Mouse (Mus musculus) adrenal gland, postnatal 25 days (tissue): ENCODE data around the gene Ino80d. TPM values are rescaled to one million over a fixed set of nuclear protein-coding genes. Genes with fewer than 3 reads are reported as not detected.
A peak's percentile ranks its signal among the peaks of the same experiment; 100 is the strongest.
"Not testable (repeated sequence)": the region's sequence is repeated elsewhere in the genome, so short reads cannot be mapped to it uniquely, and the experiment has no call there.

Experiments
- DNase-seq: peaks from one replicate; pipeline ENCODE4 v3.0.0; 2021; ENCODE audit warnings: mixed read lengths
- long read RNA-seq: library from polyadenylated mRNA; stranded (forward); transcript quantifications from one replicate; pipeline ENCODE4 v2.0.0, GENCODE M21; 2021
- total RNA-seq: library from RNA; stranded (reverse); gene quantifications from 2 replicates; pipeline ENCODE4 v1.2.3, GENCODE M21; 2021

Gene Ino80d
- total RNA-seq = 30.2 and 36.2 TPM in 2 replicates
- long read RNA-seq, partial matches to known transcripts = 0 of 34 reads
- long read RNA-seq, other reads (novel, unspliced or antisense) = 33 of 34 reads

- peak; percentile 73 for DNase-seq
Measured at GRCm38 (mm10) chr1:63114136-63114781, at the start of gene Ino80d. TSS of gene Ino80d (minus strand) at chr1:63114667.

GRCm38 (mm10) chr1:63140231-63140630 lies 25.8 kb upstream of the Ino80d start:
- DNase-seq = no peak

DNA sequence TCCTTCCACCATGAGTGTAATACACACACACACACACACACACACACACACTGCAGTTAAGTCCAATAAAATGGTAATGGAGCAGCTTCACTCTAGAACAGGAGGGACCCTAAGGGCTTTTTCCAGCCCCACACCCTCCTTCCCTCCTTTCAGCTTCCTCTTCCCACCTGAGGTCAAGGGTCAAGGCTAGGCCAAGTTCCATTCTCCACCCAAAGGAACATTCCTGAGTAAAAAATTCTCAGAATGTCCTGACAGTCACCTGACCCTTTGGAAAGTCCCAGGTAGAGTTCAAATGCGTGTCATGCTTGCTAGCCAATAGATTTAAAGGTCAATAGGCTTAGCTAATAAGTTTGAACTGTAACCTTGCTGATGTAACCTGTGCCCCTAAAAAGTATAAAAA lies 24.1 kb upstream of the Ino80d start:
- not testable (repeated sequence) for DNase-seq

DNA sequence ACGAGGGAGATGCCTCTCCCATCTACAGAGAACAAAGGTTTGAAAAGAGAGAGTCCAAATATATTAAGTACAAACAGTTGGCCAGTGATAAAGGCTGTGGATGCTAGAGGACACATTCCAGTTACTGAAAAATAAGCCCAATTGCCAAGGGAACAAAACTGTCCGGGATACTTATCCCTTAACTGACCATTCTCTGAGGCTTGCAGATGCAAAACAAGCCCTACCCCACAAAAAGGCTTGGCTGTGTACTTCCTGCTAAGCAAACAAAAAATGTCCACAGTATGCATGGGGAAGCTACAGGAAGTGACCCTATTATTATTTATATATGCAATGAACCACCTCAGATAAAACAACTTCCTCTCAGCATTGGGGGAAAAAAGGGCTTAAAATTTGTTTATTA lies 23.5 kb upstream of the Ino80d start:
- no peak for DNase-seq

DNA sequence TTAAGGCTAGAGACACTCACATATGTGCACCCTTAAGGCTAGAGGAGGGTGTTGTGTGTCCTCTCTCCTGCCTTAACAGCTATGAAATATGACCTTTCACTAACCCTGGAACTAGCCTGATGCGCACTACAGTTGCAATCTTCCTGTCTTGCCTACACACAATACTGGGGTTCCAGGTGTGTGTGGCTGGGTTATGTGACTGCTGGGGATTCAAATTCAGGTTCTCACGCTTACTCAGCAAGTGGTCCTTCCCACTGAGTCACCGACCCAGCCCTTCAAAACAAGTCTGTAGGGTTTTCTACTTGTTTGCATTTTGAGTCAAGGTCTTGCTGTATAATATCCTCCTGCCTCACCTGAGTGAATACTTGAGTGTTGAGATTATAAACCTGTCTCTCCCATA lies 20.1 kb upstream of the Ino80d start:
- DNase-seq = no peak

DNA sequence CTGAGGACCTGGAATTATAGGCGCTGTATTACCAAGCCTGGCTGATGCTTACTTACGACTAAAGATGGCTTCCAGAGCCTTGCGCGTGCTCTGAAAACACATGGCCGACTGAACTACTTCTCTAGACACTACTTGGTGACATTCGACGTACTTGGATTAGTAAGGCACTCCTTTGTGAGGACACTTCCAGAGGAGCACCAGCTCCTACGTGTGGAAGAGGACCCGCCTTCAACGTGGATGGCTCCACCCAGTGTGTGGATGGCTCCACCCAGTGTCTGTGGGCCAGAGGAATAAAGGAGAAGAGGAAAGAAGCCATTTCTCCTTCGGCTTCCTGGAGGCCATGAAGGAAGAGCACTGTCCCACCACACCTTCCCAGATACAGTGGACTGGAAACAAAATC lies 17.3 kb upstream of the Ino80d start:
- DNase-seq = no peak

GRCm38 (mm10) chr1:63130883-63131282 lies 16.4 kb upstream of the Ino80d start:
- DNase-seq = no peak

GRCm38 (mm10) chr1:63129857-63130690 lies 15.6 kb upstream of the Ino80d start:
- DNase-seq = no peak

DNA sequence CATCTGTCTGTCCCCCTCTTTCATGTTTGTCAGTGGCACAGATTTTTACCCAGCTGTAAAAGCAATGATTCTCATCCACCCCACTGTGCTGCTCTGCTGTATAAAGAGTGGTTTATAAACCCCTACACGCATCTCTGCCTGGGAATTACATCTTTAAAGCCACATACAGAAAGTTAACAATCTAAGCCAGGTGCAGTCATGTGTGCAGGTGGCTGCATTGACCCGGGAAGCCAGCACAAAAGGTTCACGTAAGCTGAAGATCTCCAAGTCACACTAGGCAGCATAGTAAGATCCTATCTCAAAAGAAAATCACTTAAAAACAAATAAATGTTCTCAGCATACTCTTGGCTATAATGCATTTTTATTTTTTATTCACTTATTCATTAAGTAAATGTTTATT lies 14.8 kb upstream of the Ino80d start:
- no peak for DNase-seq

DNA sequence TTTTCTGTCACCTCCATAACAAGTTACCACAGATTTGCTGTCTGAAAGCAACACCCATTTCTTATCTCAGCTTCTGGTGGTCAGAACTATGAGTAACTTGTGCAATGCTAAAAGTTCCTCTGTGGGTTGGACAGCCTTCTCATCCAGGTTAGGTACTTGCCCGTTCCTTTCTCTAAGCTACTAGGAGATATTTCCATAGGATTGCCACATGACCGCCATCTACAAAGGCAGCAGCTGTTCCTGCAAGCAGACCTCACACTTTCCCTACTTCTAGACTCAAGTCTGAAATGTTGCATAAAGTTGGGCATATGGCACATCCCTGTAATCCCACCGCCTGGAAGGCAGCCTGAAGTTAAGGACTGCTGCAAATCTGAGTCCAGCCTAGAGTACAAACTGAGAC lies 11.7 kb upstream of the Ino80d start:
- no peak for DNase-seq

DNA sequence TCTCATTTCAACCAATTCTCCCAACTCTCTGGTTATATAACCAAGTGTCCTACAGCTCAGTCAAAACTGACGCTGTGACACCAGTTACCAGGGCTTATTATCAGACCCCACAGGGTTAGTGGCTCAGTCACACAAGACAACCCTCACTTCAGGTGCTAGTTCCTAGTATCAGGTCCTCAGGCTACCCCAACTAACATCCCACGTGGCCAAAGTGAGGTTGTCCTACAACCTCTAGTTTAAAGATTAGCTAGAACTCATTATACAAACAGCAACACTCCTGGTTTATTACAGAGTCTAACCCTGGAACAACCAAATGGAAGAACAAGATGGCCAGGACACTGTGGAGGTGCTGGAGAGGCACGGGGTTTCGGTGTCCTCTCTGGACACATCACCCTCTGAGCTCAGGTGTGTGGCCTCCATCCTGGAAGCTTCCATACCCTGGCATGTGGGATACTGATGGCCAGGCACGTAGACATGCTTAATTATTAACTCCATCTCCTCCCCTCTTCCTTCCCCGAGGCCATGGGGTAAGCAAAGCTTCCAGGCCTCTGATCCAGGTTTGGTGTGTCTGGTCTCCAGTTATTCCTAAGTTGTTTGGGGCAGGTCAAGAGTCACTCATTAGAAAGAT lies 9.5 kb upstream of the Ino80d start:
- no peak for DNase-seq

- DNase-seq = no peak
Measured at GRCm38 (mm10) chr1:63122005-63122404, 7.5 kb upstream of the Ino80d start.

DNA sequence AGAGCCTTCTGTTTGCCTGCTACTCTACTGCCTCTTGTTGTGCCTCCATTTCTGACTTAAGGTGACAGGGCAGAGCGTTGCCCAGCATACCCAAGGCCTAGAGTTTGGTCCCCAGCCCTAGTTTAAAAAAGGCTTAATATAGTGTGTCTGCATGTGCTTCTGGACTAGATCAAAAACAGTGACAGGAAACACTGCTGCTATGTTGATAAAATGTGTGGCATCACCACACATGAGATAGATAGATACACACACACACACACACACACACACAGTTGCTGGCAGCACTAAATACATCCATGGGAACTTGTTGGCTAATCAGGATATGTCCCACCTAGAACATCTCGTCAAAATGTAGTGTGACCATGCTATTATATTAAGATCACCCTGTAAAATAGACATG lies 5.9 kb upstream of the Ino80d start:
- DNase-seq = no peak

DNA sequence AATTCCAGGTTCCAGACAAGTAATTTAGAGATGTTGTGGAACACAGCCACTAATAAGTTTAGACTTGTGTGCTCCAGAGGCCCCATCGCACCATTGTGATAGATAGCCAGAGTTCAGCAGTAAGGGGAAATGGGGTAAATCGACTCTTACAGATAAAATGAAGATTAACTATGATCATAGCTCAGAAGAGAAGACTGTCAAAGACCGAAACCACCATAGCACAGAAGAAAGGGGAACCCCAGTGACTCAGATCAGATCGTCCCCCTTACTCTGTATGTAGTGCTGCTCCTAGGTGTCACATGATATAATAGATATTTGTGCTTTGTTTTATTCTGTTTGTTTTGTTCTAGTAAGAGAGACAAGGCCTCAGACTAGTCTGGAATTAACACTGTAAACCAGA lies 5.2 kb upstream of the Ino80d start:
- no peak for DNase-seq

GRCm38 (mm10) chr1:63115540-63115939 lies 1.1 kb upstream of the Ino80d start:
- no peak for DNase-seq

DNA sequence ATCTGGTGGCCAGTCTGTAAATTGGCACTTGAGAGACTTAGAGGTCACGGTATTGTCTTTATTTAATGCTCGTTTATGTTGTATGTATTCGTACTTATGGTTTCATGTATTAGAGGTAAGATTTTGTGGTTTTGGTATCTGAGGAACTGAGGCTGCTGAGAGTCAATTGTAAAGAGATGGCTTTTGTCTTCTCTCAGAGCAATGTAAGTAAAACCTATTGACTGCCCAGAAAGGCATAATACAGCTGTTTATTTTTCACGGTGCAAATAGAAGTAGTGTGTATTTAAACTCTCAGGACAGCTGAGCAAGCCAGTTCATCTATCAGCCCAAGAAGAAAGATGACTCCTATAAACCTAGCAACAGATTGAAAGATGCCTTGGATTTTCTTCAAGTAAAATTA lies 629 bp upstream of the Ino80d start:
- no peak for DNase-seq

DNA sequence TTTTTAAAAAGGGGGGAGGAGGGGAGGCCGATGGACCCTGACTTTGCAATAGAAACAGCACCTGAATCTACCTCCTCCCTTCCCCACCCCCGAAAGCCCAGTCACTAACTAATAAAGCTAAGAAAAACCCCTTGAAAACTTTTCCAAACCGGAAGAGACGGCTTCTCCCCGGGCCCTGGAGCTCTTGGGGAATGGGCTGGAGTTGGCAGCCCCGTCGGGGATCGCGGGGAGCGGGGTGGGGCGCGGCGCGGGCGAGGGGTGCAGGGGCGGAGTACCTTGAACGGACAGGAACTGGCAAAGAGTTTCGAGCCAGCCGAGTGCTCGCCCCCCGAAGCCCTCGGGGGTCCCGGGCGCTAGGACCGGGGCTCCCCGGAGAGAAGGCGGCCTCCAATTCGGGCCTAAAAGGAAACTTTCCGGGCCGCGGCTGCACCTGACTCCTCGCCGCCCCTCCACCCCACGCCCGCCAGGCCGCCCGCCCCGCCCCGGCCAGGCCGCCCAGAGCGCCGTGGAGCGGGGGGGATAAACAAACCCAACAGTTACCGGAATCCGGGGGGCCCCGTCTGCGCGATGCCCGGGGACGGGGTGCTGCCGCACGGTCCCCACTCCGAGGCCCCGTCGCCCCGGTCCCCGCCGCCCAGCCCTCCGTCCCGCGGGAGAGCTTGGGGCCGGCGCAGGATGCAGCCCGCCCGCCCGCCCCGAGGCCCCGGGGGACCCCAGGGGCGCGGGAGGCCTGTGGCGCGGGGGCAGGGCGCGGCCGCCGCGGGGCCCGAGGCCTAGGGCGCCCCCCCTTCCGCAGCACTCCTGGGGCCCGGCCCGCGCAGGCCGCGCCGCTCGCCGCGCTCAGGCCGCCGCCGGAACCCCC lies 962 bp downstream of the Ino80d start:
- DNase-seq = peak; percentile 65

DNA sequence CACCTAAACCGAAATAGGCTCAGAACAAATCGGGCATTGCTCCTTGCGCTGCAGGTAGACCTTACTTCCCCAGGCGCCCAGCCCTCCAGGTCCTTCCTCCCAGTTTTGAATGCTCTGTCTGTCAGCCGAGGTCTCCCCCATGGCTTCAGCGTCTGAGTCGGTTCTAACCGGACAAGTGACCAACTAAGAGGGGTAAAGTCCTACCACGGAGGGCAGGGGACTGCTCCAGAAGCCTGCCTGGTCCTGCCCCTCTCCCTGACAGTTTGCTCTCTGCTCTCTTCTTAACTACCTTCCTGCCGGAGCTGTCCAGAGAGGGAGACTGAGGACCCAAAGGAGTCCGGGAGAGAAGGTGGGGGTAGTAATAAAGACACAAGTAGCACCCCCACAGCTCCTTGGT lies 1.6 kb downstream of the Ino80d start:
- DNase-seq = peak; percentile 26

GRCm38 (mm10) chr1:63112151-63112864 lies 2.2 kb downstream of the Ino80d start:
- no peak for DNase-seq

DNA sequence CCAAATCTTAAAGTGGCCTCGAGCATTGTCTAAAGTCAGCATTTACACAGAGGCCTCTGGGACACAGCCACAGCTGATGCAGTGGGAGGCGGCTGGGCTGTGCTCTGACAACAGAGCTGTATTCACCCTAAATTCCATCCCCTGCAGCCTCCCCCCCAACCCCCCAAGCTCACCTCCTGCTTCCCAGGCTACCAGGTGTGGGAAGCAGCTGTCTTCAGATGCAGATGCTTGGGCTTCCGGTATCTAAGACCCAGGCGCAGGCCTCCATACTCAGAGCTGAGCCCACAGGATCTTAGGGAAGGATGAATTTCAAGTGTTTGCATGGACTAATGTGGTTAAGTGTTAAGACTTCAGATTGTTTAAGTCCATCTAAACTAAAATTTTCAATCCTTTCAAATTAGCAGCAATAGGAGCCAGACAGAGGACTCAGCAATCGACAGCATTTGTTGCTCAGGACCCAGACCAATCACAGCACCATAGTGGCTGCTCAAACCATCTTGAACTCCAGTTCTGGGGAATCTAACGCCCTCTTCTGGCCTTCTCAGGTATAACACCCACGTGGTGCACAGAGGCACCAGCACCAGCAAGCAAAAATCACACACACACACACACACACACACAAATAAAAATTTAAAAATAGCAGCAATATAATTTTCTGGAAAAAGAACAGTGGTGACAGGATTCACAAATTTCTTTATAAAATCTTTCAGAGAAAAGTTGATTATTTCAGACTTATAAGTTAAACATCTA lies 3.8 kb downstream of the Ino80d start:
- DNase-seq = no peak
